Mouse (Mus musculus) brain, embryonic 14.5 days (tissue): Measurements from ENCODE around the gene Olfr1442.

Experiments
- CTCF ChIP-seq: fragments of 200-500 bp; IDR thresholded peaks from 2 replicates; pipeline ENCODE4 v1.5.1; 2012; ENCODE audit warnings: inconsistent platforms, mild to moderate bottlenecking, moderate library complexity, borderline replicate concordance; ENCODE audit not compliant: insufficient read depth, insufficient read length; ENCODE audit errors: extremely low read depth
- POLR2A ChIP-seq: fragments of 200-500 bp; IDR thresholded peaks from 2 replicates; pipeline ENCODE4 v1.6.1; 2012; ENCODE audit warnings: mild to moderate bottlenecking, inconsistent platforms, borderline replicate concordance; ENCODE audit not compliant: poor library complexity, insufficient read depth, insufficient read length, severe bottlenecking; ENCODE audit errors: extremely low read depth

- no peak for TF ChIP-seq CTCF
- TF ChIP-seq POLR2A, result no peak
Observed at GRCm38 (mm10) chr19:12720463-12720862, 50.2 kb downstream of the Olfr1442 start.
